Comparison of ENCODE assay signal across 10 mouse cellular contexts in genomic region chr19:24899578-24900544, GRCm38 (mm10). TPM values are rescaled to one million over a fixed set of nuclear protein-coding genes. Genes with fewer than 3 reads are reported as not detected.
A peak's percentile ranks its signal among the peaks of the same experiment; 100 is the strongest.
DNase-seq lines count a peak whose midpoint lies in the region; ATAC-seq and TF ChIP-seq lines count a peak whose summit lies in the region.
"Had no signal": no experiment of that assay in that cellular context is flagged by ENCODE, and none has a peak within 500 bp of the region (broad histone marks: within the 10 kb centered on the region; RNA-seq: fewer than 3 reads in every experiment).

No protein-coding gene starts in this region.

- peak overlapping the region; percentile 74 for H3K4me2 ChIP-seq in forebrain, embryonic 14.5 days (ENCODE audit: low read length)
- peak overlapping the region; percentile 60 for H3K4me2 ChIP-seq in kidney, embryonic 14.5 days (replicated peaks; ENCODE audit: low read depth, low read length)
- H3K4me2 ChIP-seq in midbrain, embryonic 12.5 days (replicated peaks) = peak overlapping the region; percentile 92

- no peaks in the 10 kb centered on the region for H3K9me3 ChIP-seq in ES-E14 (ENCODE audit: control insufficient read depth, insufficient read depth, low read depth, low read length)
- H3K9me3 ChIP-seq in forebrain, embryonic 14.5 days (replicated peaks; ENCODE audit: control insufficient read depth, low read length) = no peaks in the 10 kb centered on the region
- H3K9me3 ChIP-seq in kidney, embryonic 14.5 days (ENCODE audit: control insufficient read depth, low read length) = no peaks in the 10 kb centered on the region
- no peaks in the 10 kb centered on the region for H3K9me3 ChIP-seq in midbrain, embryonic 12.5 days

- TF ChIP-seq CTCF in gastrocnemius, adult 2 months (IDR thresholded peaks at IDR 0.05) = no peak

- WGBS in forebrain, embryonic 14.5 days = under 1% methylated on average over 83 of the region's 84 CpGs
- WGBS in kidney, embryonic 14.5 days = under 1% methylated on average over 81 of the region's 84 CpGs
- under 1% methylated on average over 84 of the region's 84 CpGs for WGBS in midbrain, embryonic 12.5 days

- in situ Hi-C loops in ES-E14 (cut with MboI; ENCODE audit: low sequenced_read_pairs in 2 of 2, unreplicated experiment in 2 of 2) = loop anchor here (5.0 kb wide), 1 partner anchor 707 kb away; no protein-coding TSS in a partner anchor

- peaks cover 0 to 7% of the 10 kb centered on the region in 2 experiments; a peak in 1 of 4 replicates for H3K4me1 ChIP-seq in ES-E14 (ENCODE audit: control insufficient read depth in 2 of 2, insufficient read depth in 2 of 2, low read length in 2 of 2, poor library complexity in 1 of 2)
- H3K4me1 ChIP-seq in forebrain, embryonic 14.5 days (ENCODE audit: control insufficient read depth, insufficient read depth, low read length) = peaks cover 11% of the 10 kb centered on the region; the same call in 1 of the 2 replicates
- peaks cover 16% of the 10 kb centered on the region; the same call in 1 of the 2 replicates for H3K4me1 ChIP-seq in kidney, embryonic 14.5 days (ENCODE audit: control insufficient read depth, insufficient read depth, low read length)
- H3K4me1 ChIP-seq in midbrain, embryonic 12.5 days = peaks cover 26% of the 10 kb centered on the region

- H3K27ac ChIP-seq in gastrocnemius, adult 2 months = no peak overlapping the region
- H3K27ac ChIP-seq in ES-E14 (ENCODE audit: insufficient read depth, low read depth, low read length, poor library complexity, severe bottlenecking) = no peak overlapping the region
- no peak overlapping the region for H3K27ac ChIP-seq in forebrain, embryonic 14.5 days (ENCODE audit: low read depth, low read length)
- H3K27ac ChIP-seq in kidney, embryonic 14.5 days (ENCODE audit: low read depth, low read length) = no peak overlapping the region
- no peak overlapping the region for H3K27ac ChIP-seq in midbrain, embryonic 12.5 days (replicated peaks)

- H3K9ac ChIP-seq in ES-E14 (ENCODE audit: insufficient read depth, low read depth, low read length, poor library complexity, severe bottlenecking) = peak overlapping the region; percentile 24; the same call in 1 of the 2 replicates
- peak overlapping the region; percentile 32 for H3K9ac ChIP-seq in forebrain, embryonic 14.5 days (ENCODE audit: low read length)
- H3K9ac ChIP-seq in kidney, embryonic 14.5 days (ENCODE audit: low read depth, low read length) = no peak overlapping the region
- peak overlapping the region; percentile 47; the same call in 1 of the 2 replicates for H3K9ac ChIP-seq in midbrain, embryonic 12.5 days (replicated peaks)

- intact Hi-C loops in gastrocnemius, adult 2 months (cut with DNase I) = no loop called here
- intact Hi-C loops in left cerebral cortex, postnatal 36 days (cut with DNase I) = loop anchor here (5.0 kb wide), 2 partner anchors 707 to 772 kb away; partner anchors contain the start of gene Dmrt2

- peak overlapping the region; percentile 65 for H3K4me3 ChIP-seq in gastrocnemius, adult 2 months
- H3K4me3 ChIP-seq in ES-E14 (ENCODE audit: insufficient read depth in 1 of 2, low read depth in 1 of 2, low read length in 2 of 2, poor library complexity in 1 of 2, severe bottlenecking in 1 of 2) = peak overlapping the region; percentile 56 to 63
- H3K4me3 ChIP-seq in forebrain, embryonic 14.5 days (ENCODE audit: low read depth, low read length) = peak overlapping the region; percentile 36
- H3K4me3 ChIP-seq in kidney, embryonic 14.5 days (ENCODE audit: low read length) = peak overlapping the region; percentile 42
- peak overlapping the region; percentile 52 for H3K4me3 ChIP-seq in midbrain, embryonic 12.5 days

- peaks cover 75% of the 10 kb centered on the region for H3K27me3 ChIP-seq in forebrain, embryonic 14.5 days (replicated peaks; ENCODE audit: control insufficient read depth, insufficient read depth, low read length)
- peaks cover 84% of the 10 kb centered on the region for H3K27me3 ChIP-seq in kidney, embryonic 14.5 days (ENCODE audit: control insufficient read depth, insufficient read depth, low read length)
- H3K27me3 ChIP-seq in midbrain, embryonic 12.5 days = peaks cover 87% of the 10 kb centered on the region
- H3K27me3 ChIP-seq: CH12.LX had no signal

- peak; percentile 57 for ATAC-seq in forebrain, embryonic 14.5 days
- ATAC-seq in kidney, embryonic 14.5 days (ENCODE audit: low FRiP score, low TSS enrichment) = peak; percentile 56
- ATAC-seq in midbrain, embryonic 12.5 days (ENCODE audit: low FRiP score, low read depth) = peak; percentile 67

- H3K36me3 ChIP-seq in ES-E14 (ENCODE audit: control insufficient read depth, insufficient read depth, low read length, poor library complexity, severe bottlenecking) = no peaks in the 10 kb centered on the region
- H3K36me3 ChIP-seq in forebrain, embryonic 14.5 days (ENCODE audit: control insufficient read depth, insufficient read depth, low read length) = no peaks in the 10 kb centered on the region
- H3K36me3 ChIP-seq in kidney, embryonic 14.5 days (ENCODE audit: control insufficient read depth, insufficient read depth, low read length) = no peaks in the 10 kb centered on the region
- no peaks in the 10 kb centered on the region for H3K36me3 ChIP-seq in midbrain, embryonic 12.5 days

- peak; percentile 28 for DNase-seq in gastrocnemius, adult 2 months
- DNase-seq in gastrocnemius, postnatal 25 days = no peak
- no peak for DNase-seq in ES-E14 (ENCODE audit: low read depth, low spot score)
- DNase-seq in forebrain, embryonic 14.5 days (ENCODE audit: low spot score) = peak; percentile 60
- DNase-seq in urinary bladder, adult 2 months (ENCODE audit: low spot score) = no peak
- DNase-seq in left cerebral cortex, postnatal 36 days (ENCODE audit: low spot score in 2 of 2) = no peak

TF ChIP-seq in ES-E14, 5 proteins besides CTCF, POLR2A, EP300 and RAD21:
- no peak for TF ChIP-seq CHD2 (IDR thresholded peaks at IDR 0.05; ENCODE audit: low read depth, low read length)
- TF ChIP-seq ZNF384 (IDR thresholded peaks at IDR 0.05; ENCODE audit: low read depth, low read length) = no peak
- TF ChIP-seq MAFK (IDR thresholded peaks at IDR 0.05; ENCODE audit: insufficient read depth, low read depth, low read length) = no peak

RNA-seq across cellular contexts. Expression of gene Foxd4, which starts 1.1 kb away (rescaled TPM):
- not detected for total RNA-seq in gastrocnemius, adult 2 months (2021)
- not detected for total RNA-seq in gastrocnemius, postnatal 25 days (2021)
- total RNA-seq in ES-E14 (2012; rRNA removed) = not detected in 2 replicates
- polyA plus RNA-seq in forebrain, embryonic 14.5 days (2014; fragmentation: Nextera tagmentation; extraction: Ambion mirVana) = not detected in 2 replicates
- polyA plus RNA-seq in kidney, embryonic 14.5 days (2014; fragmentation: Nextera tagmentation; extraction: Ambion mirVana) = not detected in 2 replicates
- 0.09 and 0.18 TPM in 2 replicates for polyA plus RNA-seq in midbrain, embryonic 12.5 days (2016; fragmentation: Nextera tagmentation; extraction: Ambion mirVana)
- polyA plus RNA-seq in urinary bladder, adult 2 months (2012; rRNA removed) = not detected in 2 replicates
- total RNA-seq in left cerebral cortex, postnatal 36 days (2021) = not detected
- total RNA-seq: CH12.LX; heart, postnatal 10 days had no signal

RNA-seq across cellular contexts. Expression of gene Gm10053, which starts 24.4 kb away (rescaled TPM):
- 100 to 1,000 TPM; 453 to 633 TPM for total RNA-seq in gastrocnemius, adult 2 months (2021)
- total RNA-seq in gastrocnemius, postnatal 25 days (2021) = 100 to 1,000 TPM; 601 to 620 TPM
- 88.4 and 144 TPM in 2 replicates for total RNA-seq in ES-E14 (2012; rRNA removed)
- 238 and 267 TPM in 2 replicates for polyA plus RNA-seq in forebrain, embryonic 14.5 days (2014; fragmentation: Nextera tagmentation; extraction: Ambion mirVana)
- polyA plus RNA-seq in kidney, embryonic 14.5 days (2014; fragmentation: Nextera tagmentation; extraction: Ambion mirVana) = 307 and 366 TPM in 2 replicates
- 203 and 209 TPM in 2 replicates for polyA plus RNA-seq in midbrain, embryonic 12.5 days (2016; fragmentation: Nextera tagmentation; extraction: Ambion mirVana)
- 60.7 and 63.3 TPM in 2 replicates for polyA plus RNA-seq in urinary bladder, adult 2 months (2012; rRNA removed)
- total RNA-seq in left cerebral cortex, postnatal 36 days (2021) = 100 to 1,000 TPM; 197 to 206 TPM

RNA-seq across cellular contexts. Expression of gene Pgm5, which starts 38.2 kb away (rescaled TPM):
- total RNA-seq in gastrocnemius, adult 2 months (2021) = 10 to 100 TPM; 10.7 to 15.1 TPM
- total RNA-seq in gastrocnemius, postnatal 25 days (2021) = 10 to 100 TPM; 11.6 to 13.4 TPM
- 0.26 and 3.0 TPM in 2 replicates for total RNA-seq in ES-E14 (2012; rRNA removed)
- polyA plus RNA-seq in forebrain, embryonic 14.5 days (2014; fragmentation: Nextera tagmentation; extraction: Ambion mirVana) = 0.25 and 0.36 TPM in 2 replicates
- polyA plus RNA-seq in kidney, embryonic 14.5 days (2014; fragmentation: Nextera tagmentation; extraction: Ambion mirVana) = 1.8 and 2.4 TPM in 2 replicates
- 0.64 and 0.93 TPM in 2 replicates for polyA plus RNA-seq in midbrain, embryonic 12.5 days (2016; fragmentation: Nextera tagmentation; extraction: Ambion mirVana)
- polyA plus RNA-seq in urinary bladder, adult 2 months (2012; rRNA removed) = 279 and 421 TPM in 2 replicates
- total RNA-seq in left cerebral cortex, postnatal 36 days (2021) = 1 to 10 TPM; 3.7 to 7.0 TPM
- total RNA-seq: CH12.LX had no signal

Comparison
In these comparisons a context has a peak if more than half of its experiments do, and no peak if none do; other contexts are left out.
1. DNase-seq: peak in gastrocnemius, adult 2 months (single experiment) and forebrain, embryonic 14.5 days (single experiment); none in gastrocnemius, postnatal 25 days (single experiment), ES-E14 (single experiment), urinary bladder, adult 2 months (single experiment) and left cerebral cortex, postnatal 36 days (0 of 2).
2. Peak in every context shown above with its lines, with median percentiles within 50 percentile points of each other: H3K4me3 ChIP-seq, ATAC-seq and H3K4me2 ChIP-seq.